In the genomic region with DNA sequence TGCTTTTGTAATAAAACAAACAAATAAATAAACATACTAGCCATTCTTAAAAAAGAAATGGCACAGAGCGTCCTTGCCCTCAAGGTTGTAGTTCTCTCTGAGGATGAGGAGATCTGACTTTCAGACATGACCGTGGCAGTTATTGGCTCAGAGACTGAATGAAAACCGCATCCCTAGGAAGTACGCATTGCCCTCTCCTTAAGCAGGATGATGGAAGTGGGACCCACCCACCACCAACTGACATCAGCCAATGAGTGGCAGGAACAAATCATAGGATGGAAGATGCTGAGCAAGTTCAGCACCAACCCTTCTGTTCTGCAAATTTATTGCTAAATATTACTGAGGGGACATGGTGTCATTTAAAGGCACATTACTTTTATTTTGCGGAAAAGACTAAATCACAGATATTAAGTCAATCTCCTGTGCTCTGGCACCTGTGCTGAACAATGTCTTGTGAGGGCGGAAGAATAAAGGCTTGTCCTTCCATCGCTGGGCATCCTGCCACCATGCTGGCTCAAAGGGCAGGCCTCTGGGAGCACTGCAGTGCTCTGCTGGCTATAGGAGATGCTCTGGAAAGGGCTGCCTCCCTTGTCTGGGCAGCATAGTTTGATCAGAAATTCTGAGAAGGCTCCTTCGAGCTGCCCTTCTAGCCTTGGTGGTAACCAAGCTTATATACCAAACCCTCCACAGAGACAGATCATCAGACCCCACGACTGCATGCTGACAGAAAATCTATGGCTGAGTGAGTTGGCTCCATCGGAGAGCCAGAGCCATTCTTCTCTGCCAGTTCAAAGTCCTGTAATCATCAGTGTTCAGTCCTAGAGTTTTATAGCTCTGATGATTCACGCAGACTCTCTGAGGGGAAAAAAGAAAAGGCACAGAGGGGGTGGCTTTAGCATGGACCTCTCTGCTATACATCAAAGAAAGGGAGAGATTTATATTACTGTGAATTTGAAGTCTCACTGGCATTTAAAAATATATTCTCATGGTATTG, we compare ENCODE assay signal across 16 mouse cellular contexts.
DNase-seq lines count a peak whose midpoint lies in the region; ATAC-seq and TF ChIP-seq lines count a peak whose summit lies in the region.
"Had no signal": no experiment of that assay in that cellular context is flagged by ENCODE, and none has a peak within 500 bp of the region (broad histone marks: within the 10 kb centered on the region; RNA-seq: fewer than 3 reads in every experiment).

No protein-coding gene starts in this region.

- DNase-seq in cerebellum, postnatal 10 days, result peak; percentile 50 to 74
- DNase-seq in cerebellum, adult 2 months, result no peak
- peak; percentile 16 for DNase-seq in kidney, adult 11 months
- DNase-seq in adrenal gland, postnatal 14 days, result peak; percentile 39
- peak; percentile 22 to 54 for DNase-seq in kidney, adult 8-10 months
- no peak for DNase-seq in testis, postnatal 10 days (ENCODE audit: low spot score)
- DNase-seq in lung, adult 18-20 months, result no peak
- DNase-seq: cerebellum, adult 9-10 months; lung, postnatal 4 days; right cerebral cortex, postnatal 25 days; thymus, adult 2 months had no signal

- no peaks in the 10 kb centered on the region for H3K9me3 ChIP-seq in kidney, embryonic 14.5 days (ENCODE audit: control insufficient read depth, low read length)
- H3K9me3 ChIP-seq: heart, embryonic 15.5 days; limb, embryonic 12.5 days; neural tube, embryonic 13.5 days had no signal

- H3K4me3 ChIP-seq in cerebellum, adult 2 months (replicated peaks; ENCODE audit: insufficient read depth, low read depth, low read length), result no peak overlapping the region
- H3K4me3 ChIP-seq in kidney, embryonic 14.5 days (ENCODE audit: low read length), result no peak overlapping the region
- H3K4me3 ChIP-seq: heart, embryonic 15.5 days; limb, embryonic 12.5 days; neural tube, embryonic 13.5 days had no signal

- TF ChIP-seq CTCF in cerebellum, adult 2 months (IDR thresholded peaks at IDR 0.05; ENCODE audit: borderline replicate concordance, insufficient read depth, low read depth, low read length), result no peak

- no peak overlapping the region for H3K9ac ChIP-seq in kidney, embryonic 14.5 days (ENCODE audit: low read depth, low read length)
- H3K9ac ChIP-seq: heart, embryonic 15.5 days; limb, embryonic 12.5 days; neural tube, embryonic 13.5 days had no signal

- no peak overlapping the region for H3K4me2 ChIP-seq in kidney, embryonic 14.5 days (replicated peaks; ENCODE audit: low read depth, low read length)
- H3K4me2 ChIP-seq: heart, embryonic 15.5 days; limb, embryonic 12.5 days; neural tube, embryonic 13.5 days had no signal

- no peaks in the 10 kb centered on the region; the same call in 1 of the 2 replicates for H3K27me3 ChIP-seq in cerebellum, adult 2 months (ENCODE audit: control insufficient read depth, insufficient read depth, low read length)
- H3K27me3 ChIP-seq in kidney, embryonic 14.5 days (ENCODE audit: control insufficient read depth, insufficient read depth, low read length), result no peaks in the 10 kb centered on the region
- H3K27me3 ChIP-seq: heart, embryonic 15.5 days; limb, embryonic 12.5 days; neural tube, embryonic 13.5 days had no signal

- no peak for ATAC-seq in kidney, embryonic 14.5 days (ENCODE audit: low FRiP score, low TSS enrichment)

- WGBS in cerebellum, adult 2 months, result 48% methylated on average over 11 of the region's 11 CpGs
- 69% methylated on average over 11 of the region's 11 CpGs for WGBS in kidney, embryonic 14.5 days

- no peak overlapping the region for H3K27ac ChIP-seq in cerebellum, adult 2 months (ENCODE audit: insufficient read depth, low read length)
- no peak overlapping the region for H3K27ac ChIP-seq in kidney, embryonic 14.5 days (ENCODE audit: low read depth, low read length)
- H3K27ac ChIP-seq: heart, embryonic 15.5 days; kidney, postnatal 0 days; limb, embryonic 12.5 days; neural tube, embryonic 13.5 days had no signal

- no peaks in the 10 kb centered on the region for H3K4me1 ChIP-seq in cerebellum, adult 2 months (ENCODE audit: control insufficient read depth, insufficient read depth, low read length)
- H3K4me1 ChIP-seq in kidney, embryonic 14.5 days (ENCODE audit: control insufficient read depth, insufficient read depth, low read length), result no peaks in the 10 kb centered on the region
- H3K4me1 ChIP-seq: heart, embryonic 15.5 days; limb, embryonic 12.5 days had no signal

- TF ChIP-seq POLR2A in cerebellum, adult 2 months (IDR thresholded peaks at IDR 0.05; ENCODE audit: borderline replicate concordance, insufficient read depth, low read length), result no peak

- H3K36me3 ChIP-seq in kidney, embryonic 14.5 days (ENCODE audit: control insufficient read depth, insufficient read depth, low read length), result no peaks in the 10 kb centered on the region
- H3K36me3 ChIP-seq: heart, embryonic 15.5 days; limb, embryonic 12.5 days; neural tube, embryonic 13.5 days had no signal

Comparison
In these comparisons a context has a peak if more than half of its experiments do, and no peak if none do; other contexts are left out.
1. DNase-seq: peak in cerebellum, postnatal 10 days (2 of 2), kidney, adult 11 months (single experiment), adrenal gland, postnatal 14 days (single experiment) and kidney, adult 8-10 months (2 of 2); none in cerebellum, adult 2 months (0 of 2), testis, postnatal 10 days (single experiment) and lung, adult 18-20 months (0 of 2).